Mouse (Mus musculus): ENCODE data around the gene Wscd2. TPM values are rescaled to one million over a fixed set of nuclear protein-coding genes. Genes with fewer than 3 reads are reported as not detected.

Wscd2 gene
- total and polyA plus RNA-seq, 3 experiments, result 0.26 to 1.5 (median 0.34) TPM

- no peak for DNase-seq
- intact Hi-C loops (cut with DNase I), result no loop called here
- Histone ChIP-seq H3K4me1 (ENCODE audit: control insufficient read depth, insufficient read depth, low read length) (no peaks in the 10 kb centered on the region), H3K79me2 (replicated peaks; ENCODE audit: control insufficient read depth, insufficient read depth, low read length) (no peaks in the 10 kb centered on the region), H3K9ac (ENCODE audit: low read depth, low read length) (no peak overlapping the region), H3K4me3 (no peak overlapping the region), H3K36me3 (ENCODE audit: control insufficient read depth, insufficient read depth, low read length) (no peaks in the 10 kb centered on the region), H3K27me3 (ENCODE audit: control insufficient read depth, insufficient read depth, low read length) (0 out of 2 replicates have a peak, but pooled peaks cover 2% of the 10 kb centered on the region), H3K27ac (no peak overlapping the region)
- 25% methylated on average over 14 of the region's 14 CpGs for WGBS
- TF ChIP-seq CTCF (IDR thresholded peaks at IDR 0.05) (no peak), EP300 (IDR thresholded peaks at IDR 0.05; ENCODE audit: insufficient read depth, low read depth, low read length) (no peak), POLR2A (IDR thresholded peaks at IDR 0.05; ENCODE audit: insufficient read depth, low read depth, low read length) (no peak)
These were observed 26.8 kb downstream of the Wscd2 start for GRCm38 (mm10) chr5:113516873-113517336.

- Histone ChIP-seq H3K27ac (no peak overlapping the region), H3K36me3 (ENCODE audit: control insufficient read depth, insufficient read depth, low read length) (no peaks in the 10 kb centered on the region), H3K4me3 (no peak overlapping the region), H3K4me1 (ENCODE audit: control insufficient read depth, insufficient read depth, low read length) (no peaks in the 10 kb centered on the region), H3K27me3 (ENCODE audit: control insufficient read depth, insufficient read depth, low read length) (0 out of 2 replicates have a peak, but pooled peaks cover 2% of the 10 kb centered on the region), H3K9ac (ENCODE audit: low read depth, low read length) (no peak overlapping the region), H3K79me2 (replicated peaks; ENCODE audit: control insufficient read depth, insufficient read depth, low read length) (no peaks in the 10 kb centered on the region)
- TF ChIP-seq CTCF (IDR thresholded peaks at IDR 0.05) (no peak), POLR2A (IDR thresholded peaks at IDR 0.05; ENCODE audit: insufficient read depth, low read depth, low read length) (no peak), EP300 (IDR thresholded peaks at IDR 0.05; ENCODE audit: insufficient read depth, low read depth, low read length) (no peak)
- 78% methylated on average over 4 of the region's 4 CpGs for WGBS
- intact Hi-C loops (cut with DNase I), result no loop called here
- DNase-seq, result no peak
These were observed 27.3 kb downstream of the Wscd2 start for GRCm38 (mm10) chr5:113517387-113517786.

- Histone ChIP-seq H3K36me3 (ENCODE audit: control insufficient read depth, insufficient read depth, low read length) (no peaks in the 10 kb centered on the region), H3K4me1 (ENCODE audit: control insufficient read depth, insufficient read depth, low read length) (no peaks in the 10 kb centered on the region), H3K4me3 (no peak overlapping the region), H3K79me2 (replicated peaks; ENCODE audit: control insufficient read depth, insufficient read depth, low read length) (no peaks in the 10 kb centered on the region), H3K9ac (ENCODE audit: low read depth, low read length) (no peak overlapping the region), H3K27me3 (ENCODE audit: control insufficient read depth, insufficient read depth, low read length) (0 out of 2 replicates have a peak, but pooled peaks cover 2% of the 10 kb centered on the region), H3K27ac (no peak overlapping the region)
- DNase-seq, result no peak
- intact Hi-C loops (cut with DNase I), result no loop called here
- WGBS, result 45% methylated on average over 6 of the region's 6 CpGs
- TF ChIP-seq CTCF (IDR thresholded peaks at IDR 0.05) (no peak), POLR2A (IDR thresholded peaks at IDR 0.05; ENCODE audit: insufficient read depth, low read depth, low read length) (no peak), EP300 (IDR thresholded peaks at IDR 0.05; ENCODE audit: insufficient read depth, low read depth, low read length) (no peak)
These were observed 30.9 kb downstream of the Wscd2 start for GRCm38 (mm10) chr5:113521037-113521436.

GRCm38 (mm10) chr5:113538826-113539225 is 48.7 kb downstream of the Wscd2 start:
- Histone ChIP-seq H3K27me3 (ENCODE audit: control insufficient read depth, insufficient read depth, low read length) (peaks cover 3% of the 10 kb centered on the region; the same call in 1 of the 2 replicates), H3K27ac (no peak overlapping the region)
- whole genome bisulfite sequencing, result 67% methylated on average over 1 of the region's 1 CpGs

GRCm38 (mm10) chr5:113539438-113539837 is 49.3 kb downstream of the Wscd2 start:
- no peaks in the 10 kb centered on the region for H3K79me2 ChIP-seq (replicated peaks; ENCODE audit: control insufficient read depth, insufficient read depth, low read length)
- no peaks in the 10 kb centered on the region for H3K36me3 ChIP-seq (ENCODE audit: control insufficient read depth, insufficient read depth, low read length)
- H3K9ac ChIP-seq (ENCODE audit: low read depth, low read length), result no peak overlapping the region
- no peak for DNase-seq
- no peak overlapping the region for H3K4me3 ChIP-seq
- TF ChIP-seq CTCF (IDR thresholded peaks at IDR 0.05) (no peak), POLR2A (IDR thresholded peaks at IDR 0.05; ENCODE audit: insufficient read depth, low read depth, low read length) (no peak)
- WGBS, result 52% methylated on average over 2 of the region's 2 CpGs
- peaks cover 3% of the 10 kb centered on the region; the same call in 1 of the 2 replicates for H3K27me3 ChIP-seq (ENCODE audit: control insufficient read depth, insufficient read depth, low read length)
- no peaks in the 10 kb centered on the region for H3K4me1 ChIP-seq (ENCODE audit: control insufficient read depth, insufficient read depth, low read length)
- intact Hi-C loops (cut with DNase I), result no loop called here
- H3K27ac ChIP-seq, result no peak overlapping the region

More at GRCm38 (mm10) chr5:113538826-113539225, 48.7 kb downstream of the Wscd2 start:
- TF ChIP-seq EP300 (IDR thresholded peaks at IDR 0.05; ENCODE audit: insufficient read depth, low read depth, low read length) (no peak), POLR2A (IDR thresholded peaks at IDR 0.05; ENCODE audit: insufficient read depth, low read depth, low read length) (no peak), CTCF (IDR thresholded peaks at IDR 0.05) (no peak)
- no peaks in the 10 kb centered on the region for H3K79me2 ChIP-seq (replicated peaks; ENCODE audit: control insufficient read depth, insufficient read depth, low read length)
- no peaks in the 10 kb centered on the region for H3K36me3 ChIP-seq (ENCODE audit: control insufficient read depth, insufficient read depth, low read length)
- no peak overlapping the region for H3K4me3 ChIP-seq
- no peaks in the 10 kb centered on the region for H3K4me1 ChIP-seq (ENCODE audit: control insufficient read depth, insufficient read depth, low read length)
- intact Hi-C loops (cut with DNase I), result no loop called here
- H3K9ac ChIP-seq (ENCODE audit: low read depth, low read length), result no peak overlapping the region
- no peak for DNase-seq

GRCm38 (mm10) chr5:113539858-113540257 is 49.7 kb downstream of the Wscd2 start:
- TF ChIP-seq EP300 (IDR thresholded peaks at IDR 0.05; ENCODE audit: insufficient read depth, low read depth, low read length) (no peak), CTCF (IDR thresholded peaks at IDR 0.05) (no peak), POLR2A (IDR thresholded peaks at IDR 0.05; ENCODE audit: insufficient read depth, low read depth, low read length) (no peak)
- Histone ChIP-seq H3K9ac (ENCODE audit: low read depth, low read length) (no peak overlapping the region), H3K4me1 (ENCODE audit: control insufficient read depth, insufficient read depth, low read length) (no peaks in the 10 kb centered on the region), H3K79me2 (replicated peaks; ENCODE audit: control insufficient read depth, insufficient read depth, low read length) (no peaks in the 10 kb centered on the region), H3K4me3 (no peak overlapping the region), H3K27ac (no peak overlapping the region), H3K36me3 (ENCODE audit: control insufficient read depth, insufficient read depth, low read length) (no peaks in the 10 kb centered on the region), H3K27me3 (ENCODE audit: control insufficient read depth, insufficient read depth, low read length) (peaks cover 3% of the 10 kb centered on the region; the same call in 1 of the 2 replicates)
- DNase-seq, result no peak
- WGBS, result 79% methylated on average over 7 of the region's 7 CpGs
- intact Hi-C loops (cut with DNase I), result loop anchor here (10.0 kb wide), 1 partner anchor 175 kb away; no protein-coding TSS in a partner anchor

Measured in heart, adult 2 months (tissue).